7 mouse cellular contexts compared by ENCODE assay signal in genomic region chr11:116501005-116501746, GRCm38 (mm10). TPM values are rescaled to one million over a fixed set of nuclear protein-coding genes. Genes with fewer than 3 reads are reported as not detected.
A peak's percentile ranks its signal among the peaks of the same experiment; 100 is the strongest.
DNase-seq lines count a peak whose midpoint lies in the region; ATAC-seq and TF ChIP-seq lines count a peak whose summit lies in the region.

No protein-coding gene starts in this region.

- H3K4me2 ChIP-seq in kidney, embryonic 15.5 days: no peak overlapping the region

- TF ChIP-seq POLR2A in bone marrow, adult 2 months (IDR thresholded peaks at IDR 0.05; ENCODE audit: borderline replicate concordance, control insufficient read depth, low read depth, low read length): no peak

- peak; percentile 29 to 35 for DNase-seq in right cerebral cortex, adult 2 months (ENCODE audit: low spot score in 2 of 2)
- no peak for DNase-seq in right cerebral cortex, postnatal 25 days
- DNase-seq in lung, postnatal 10 days: peak; percentile 63
- peak; percentile 18 for DNase-seq in thymus, postnatal 4 days

- H3K9me3 ChIP-seq in kidney, embryonic 15.5 days (replicated peaks): 0 out of 2 replicates have a peak, but pooled peaks cover 4% of the 10 kb centered on the region

- no peaks in the 10 kb centered on the region for H3K36me3 ChIP-seq in kidney, embryonic 15.5 days

- WGBS in bone marrow, adult 2 months: 5% methylated on average over 7 of the region's 7 CpGs
- 31% methylated on average over 7 of the region's 7 CpGs for WGBS in kidney, embryonic 15.5 days

- 0 out of 2 replicates have a peak, but pooled peaks have one; percentile 1 for TF ChIP-seq CTCF in bone marrow, adult 2 months (IDR thresholded peaks at IDR 0.05; ENCODE audit: control insufficient read depth, insufficient read depth, low read length)

- no peak overlapping the region for H3K9ac ChIP-seq in kidney, embryonic 15.5 days

- no peaks in the 10 kb centered on the region for H3K27me3 ChIP-seq in kidney, embryonic 15.5 days

- no peak overlapping the region for H3K27ac ChIP-seq in bone marrow, adult 2 months (ENCODE audit: control insufficient read depth, insufficient read depth, low read depth, low read length, poor library complexity)
- H3K27ac ChIP-seq in kidney, embryonic 15.5 days: no peak overlapping the region

- no peak overlapping the region for H3K4me3 ChIP-seq in bone marrow, adult 2 months (replicated peaks; ENCODE audit: control insufficient read depth, low read depth, low read length)
- H3K4me3 ChIP-seq in kidney, embryonic 15.5 days (replicated peaks): no peak overlapping the region

- peak; percentile 79 for ATAC-seq in erythroblast, adult 5-6 weeks (replicated peaks; ENCODE audit: low FRiP score, poor library complexity, severe bottlenecking)
- ATAC-seq in kidney, embryonic 15.5 days (replicated peaks; ENCODE audit: low FRiP score): peak; percentile 47; the same call in 1 of the 2 replicates

- H3K4me1 ChIP-seq in bone marrow, adult 2 months (ENCODE audit: control insufficient read depth, insufficient read depth, low read length): peaks cover 3% of the 10 kb centered on the region
- H3K4me1 ChIP-seq in kidney, embryonic 15.5 days: peaks cover 10% of the 10 kb centered on the region

RNA-seq across cellular contexts. Expression of gene Prpsap1, which starts 7.2 kb away (rescaled TPM):
- 20.1 and 41.9 TPM in 2 replicates for polyA plus RNA-seq in bone marrow, adult 2 months (2011; ENCODE audit: insufficient read depth, insufficient read length, low replicate concordance, missing spikeins)
- 9.8 and 11.1 TPM in 2 replicates for total RNA-seq in erythroblast, adult 5-6 weeks (2015; ENCODE audit: low replicate concordance)
- 9.2 and 14.1 TPM in 2 replicates for total RNA-seq in erythroblast, adult 5-6 weeks (2017; ENCODE audit: low replicate concordance)
- polyA plus RNA-seq in kidney, embryonic 15.5 days (2015; fragmentation: Nextera tagmentation; extraction: Ambion mirVana): 196 and 208 TPM in 2 replicates

RNA-seq across cellular contexts. Expression of gene Sphk1, which starts 29.5 kb away (rescaled TPM):
- polyA plus RNA-seq in bone marrow, adult 2 months (2011; ENCODE audit: insufficient read depth, insufficient read length, low replicate concordance, missing spikeins): 31.3 and 31.7 TPM in 2 replicates
- total RNA-seq in erythroblast, adult 5-6 weeks (2015; ENCODE audit: low replicate concordance): 14.2 and 15.9 TPM in 2 replicates
- total RNA-seq in erythroblast, adult 5-6 weeks (2017; ENCODE audit: low replicate concordance): 45.3 and 46.3 TPM in 2 replicates
- polyA plus RNA-seq in kidney, embryonic 15.5 days (2015; fragmentation: Nextera tagmentation; extraction: Ambion mirVana): 4.1 and 6.3 TPM in 2 replicates

RNA-seq across cellular contexts. Expression of gene Qrich2, which starts 35.1 kb away (rescaled TPM):
- polyA plus RNA-seq in bone marrow, adult 2 months (2011; ENCODE audit: insufficient read depth, insufficient read length, low replicate concordance, missing spikeins): not detected in 2 replicates
- not detected in 2 replicates for total RNA-seq in erythroblast, adult 5-6 weeks (2015; ENCODE audit: low replicate concordance)
- 0.17 TPM in 1 of 2 replicates, not detected in the other for total RNA-seq in erythroblast, adult 5-6 weeks (2017; ENCODE audit: low replicate concordance)
- polyA plus RNA-seq in kidney, embryonic 15.5 days (2015; fragmentation: Nextera tagmentation; extraction: Ambion mirVana): 0.14 and 0.30 TPM in 2 replicates
